ENCODE assay signal across 17 mouse cellular contexts in genomic region chr12:25073374-25073773, GRCm38 (mm10).
"Had no signal": no experiment of that assay in that cellular context is flagged by ENCODE, and none has a peak within 500 bp of the region (broad histone marks: within the 10 kb centered on the region; RNA-seq: fewer than 3 reads in every experiment).

No protein-coding gene starts in this region.

- H3K4me3 ChIP-seq: left cerebral cortex, adult 2 months; liver, embryonic 13.5 days; midbrain, embryonic 13.5 days; myocyte; neural tube, embryonic 13.5 days; stomach, embryonic 15.5 days had no signal

- H3K36me3 ChIP-seq: liver, embryonic 13.5 days; midbrain, embryonic 13.5 days; neural tube, embryonic 13.5 days; stomach, embryonic 15.5 days had no signal

- H3K27ac ChIP-seq: liver, embryonic 13.5 days; midbrain, embryonic 13.5 days; neural tube, embryonic 13.5 days; stomach, embryonic 15.5 days had no signal

- H3K4me1 ChIP-seq: liver, embryonic 13.5 days; stomach, embryonic 15.5 days had no signal

- H3K27me3 ChIP-seq: liver, embryonic 13.5 days; midbrain, embryonic 13.5 days; neural tube, embryonic 13.5 days; stomach, embryonic 15.5 days had no signal

- H3K9ac ChIP-seq: liver, embryonic 13.5 days; midbrain, embryonic 13.5 days; neural tube, embryonic 13.5 days; stomach, embryonic 15.5 days had no signal

- DNase-seq: kidney, postnatal 10 days; kidney, postnatal 36 days; layer of hippocampus, postnatal 36 days; liver, embryonic 13.5 days; lung, adult 2 months; lung, postnatal 14 days; lung, postnatal 4 days; retina, postnatal 1 day; right cerebral cortex, postnatal 25 days; spleen, adult 18-20 months; thymus, postnatal 25 days had no signal

- H3K4me2 ChIP-seq: liver, embryonic 13.5 days; midbrain, embryonic 13.5 days; neural tube, embryonic 13.5 days; stomach, embryonic 15.5 days had no signal

- ATAC-seq: midbrain, embryonic 13.5 days; midbrain, embryonic 16.5 days had no signal

- H3K9me3 ChIP-seq: liver, embryonic 13.5 days; midbrain, embryonic 13.5 days; neural tube, embryonic 13.5 days; stomach, embryonic 15.5 days had no signal
